In the genomic region with DNA sequence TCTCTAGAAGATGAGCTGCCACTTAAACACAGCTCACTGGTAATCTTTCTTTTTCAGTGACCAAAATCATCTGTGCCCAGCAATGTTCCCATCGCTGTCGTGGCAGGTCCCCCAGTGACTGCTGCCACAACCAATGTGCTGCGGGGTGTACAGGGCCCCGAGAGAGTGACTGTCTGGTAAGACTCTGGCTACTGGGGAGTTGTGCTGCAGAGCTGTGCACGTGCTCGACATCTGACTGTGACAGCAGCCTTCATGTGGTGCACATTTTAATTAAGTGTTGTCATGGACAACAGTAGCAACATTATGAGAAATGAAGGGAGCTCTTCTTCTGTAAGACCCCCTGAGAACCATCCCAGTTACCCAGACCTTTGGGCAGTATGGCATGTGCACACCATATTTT, we compare ENCODE assay signal across 29 mouse cellular contexts.
DNase-seq lines count a peak whose midpoint lies in the region; ATAC-seq lines count a peak whose summit lies in the region.
"Had no signal": no experiment of that assay in that cellular context is flagged by ENCODE, and none has a peak within 500 bp of the region (broad histone marks: within the 10 kb centered on the region; RNA-seq: fewer than 3 reads in every experiment).

No protein-coding gene starts in this region.

- H3K27ac ChIP-seq in embryonic facial prominence, embryonic 14.5 days (replicated peaks; ENCODE audit: low read depth, low read length) = no peak overlapping the region
- no peak overlapping the region for H3K27ac ChIP-seq in embryonic facial prominence, embryonic 10.5 days (replicated peaks)
- no peak overlapping the region for H3K27ac ChIP-seq in midbrain, embryonic 12.5 days (replicated peaks)
- no peak overlapping the region for H3K27ac ChIP-seq in midbrain, embryonic 10.5 days (replicated peaks)
- H3K27ac ChIP-seq in hindbrain, embryonic 14.5 days = no peak overlapping the region
- H3K27ac ChIP-seq in midbrain, embryonic 16.5 days (ENCODE audit: low read length) = no peak overlapping the region
- H3K27ac ChIP-seq: forebrain, embryonic 13.5 days; heart, adult 2 months; heart, embryonic 13.5 days; kidney, embryonic 15.5 days; layer of hippocampus, adult 2 months; liver, embryonic 14.5 days; macrophage; neural tube, embryonic 12.5 days had no signal

- DNase-seq in embryonic facial prominence, embryonic 14.5 days (ENCODE audit: low spot score) = no peak
- DNase-seq in embryonic facial prominence, embryonic 10.5 days (ENCODE audit: low spot score) = no peak
- no peak for DNase-seq in midbrain, embryonic 10.5 days (ENCODE audit: low spot score)
- no peak for DNase-seq in hindbrain, embryonic 14.5 days (ENCODE audit: low spot score)
- DNase-seq in adrenal gland, postnatal 4 days (ENCODE audit: low spot score in 2 of 2) = no peak
- no peak for DNase-seq in cerebellum, adult 11 months
- DNase-seq: adrenal gland, postnatal 10 days; cerebellum, adult 2 months; cerebellum, postnatal 14 days; heart, adult 2 months; heart, postnatal 10 days; kidney, adult 18-20 months; kidney, postnatal 25 days; left cerebral cortex, postnatal 4 days; lung, adult 2 months; lung, postnatal 10 days; right cerebral cortex, postnatal 14 days; thymus, postnatal 4 days had no signal

- 0 out of 2 replicates have a peak, but pooled peaks have one; percentile 48 for ATAC-seq in embryonic facial prominence, embryonic 14.5 days (ENCODE audit: low read depth)
- ATAC-seq in midbrain, embryonic 12.5 days (ENCODE audit: low FRiP score, low read depth) = peak; percentile 69
- ATAC-seq in hindbrain, embryonic 14.5 days (ENCODE audit: low FRiP score) = peak; percentile 73; the same call in 1 of the 2 replicates
- ATAC-seq in midbrain, embryonic 16.5 days = 0 out of 2 replicates have a peak, but pooled peaks have one; percentile 28
- ATAC-seq: forebrain, embryonic 13.5 days; Patski had no signal

- no peak overlapping the region for H3K4me3 ChIP-seq in embryonic facial prominence, embryonic 14.5 days (ENCODE audit: low read depth, low read length)
- H3K4me3 ChIP-seq in embryonic facial prominence, embryonic 10.5 days = no peak overlapping the region
- H3K4me3 ChIP-seq in midbrain, embryonic 12.5 days = no peak overlapping the region
- H3K4me3 ChIP-seq in midbrain, embryonic 10.5 days = no peak overlapping the region
- no peak overlapping the region for H3K4me3 ChIP-seq in hindbrain, embryonic 14.5 days (replicated peaks; ENCODE audit: low read length)
- no peak overlapping the region for H3K4me3 ChIP-seq in midbrain, embryonic 16.5 days (ENCODE audit: low read depth, low read length)
- H3K4me3 ChIP-seq: forebrain, embryonic 13.5 days; heart, adult 2 months; heart, embryonic 13.5 days; kidney, embryonic 15.5 days; layer of hippocampus, adult 2 months; myocyte; neural tube, embryonic 12.5 days had no signal

- WGBS in embryonic facial prominence, embryonic 14.5 days = 68% methylated on average over 6 of the region's 6 CpGs
- WGBS in embryonic facial prominence, embryonic 10.5 days = 80% methylated on average over 6 of the region's 6 CpGs
- WGBS in midbrain, embryonic 12.5 days = 63% methylated on average over 6 of the region's 6 CpGs
- 73% methylated on average over 6 of the region's 6 CpGs for WGBS in midbrain, embryonic 10.5 days
- WGBS in hindbrain, embryonic 14.5 days = 34% methylated on average over 6 of the region's 6 CpGs
- WGBS in midbrain, embryonic 16.5 days = 40% methylated on average over 6 of the region's 6 CpGs

- H3K9ac ChIP-seq in embryonic facial prominence, embryonic 14.5 days (ENCODE audit: low read depth, low read length) = no peak overlapping the region
- H3K9ac ChIP-seq in midbrain, embryonic 12.5 days (replicated peaks) = no peak overlapping the region
- no peak overlapping the region for H3K9ac ChIP-seq in hindbrain, embryonic 14.5 days
- no peak overlapping the region for H3K9ac ChIP-seq in midbrain, embryonic 16.5 days (ENCODE audit: low read depth, low read length)
- H3K9ac ChIP-seq: forebrain, embryonic 13.5 days; heart, embryonic 13.5 days; kidney, embryonic 15.5 days; liver, embryonic 14.5 days; neural tube, embryonic 12.5 days had no signal

- H3K36me3 ChIP-seq in embryonic facial prominence, embryonic 14.5 days (ENCODE audit: control insufficient read depth, insufficient read depth, low read length) = peaks cover 20% of the 10 kb centered on the region; the same call in 1 of the 2 replicates
- no peaks in the 10 kb centered on the region for H3K36me3 ChIP-seq in embryonic facial prominence, embryonic 10.5 days (replicated peaks)
- no peaks in the 10 kb centered on the region for H3K36me3 ChIP-seq in midbrain, embryonic 12.5 days
- no peaks in the 10 kb centered on the region for H3K36me3 ChIP-seq in midbrain, embryonic 10.5 days
- no peaks in the 10 kb centered on the region for H3K36me3 ChIP-seq in hindbrain, embryonic 14.5 days (replicated peaks; ENCODE audit: control insufficient read depth, insufficient read depth)
- H3K36me3 ChIP-seq in midbrain, embryonic 16.5 days (ENCODE audit: control insufficient read depth, insufficient read depth, low read length) = no peaks in the 10 kb centered on the region
- H3K36me3 ChIP-seq: heart, embryonic 13.5 days; kidney, embryonic 15.5 days; neural tube, embryonic 12.5 days had no signal

- no peak overlapping the region for H3K4me2 ChIP-seq in embryonic facial prominence, embryonic 14.5 days (ENCODE audit: low read depth, low read length)
- H3K4me2 ChIP-seq in midbrain, embryonic 12.5 days (replicated peaks) = no peak overlapping the region
- no peak overlapping the region for H3K4me2 ChIP-seq in hindbrain, embryonic 14.5 days (replicated peaks)
- no peak overlapping the region for H3K4me2 ChIP-seq in midbrain, embryonic 16.5 days (ENCODE audit: low read length)
- H3K4me2 ChIP-seq: forebrain, embryonic 13.5 days; heart, embryonic 13.5 days; kidney, embryonic 15.5 days; neural tube, embryonic 12.5 days had no signal

- no peaks in the 10 kb centered on the region for H3K9me3 ChIP-seq in embryonic facial prominence, embryonic 14.5 days (ENCODE audit: control insufficient read depth, low read length)
- no peaks in the 10 kb centered on the region for H3K9me3 ChIP-seq in embryonic facial prominence, embryonic 10.5 days
- H3K9me3 ChIP-seq in midbrain, embryonic 12.5 days = no peaks in the 10 kb centered on the region
- no peaks in the 10 kb centered on the region for H3K9me3 ChIP-seq in midbrain, embryonic 10.5 days (replicated peaks)
- no peaks in the 10 kb centered on the region for H3K9me3 ChIP-seq in hindbrain, embryonic 14.5 days (ENCODE audit: control insufficient read depth, low read length)
- no peaks in the 10 kb centered on the region for H3K9me3 ChIP-seq in midbrain, embryonic 16.5 days (replicated peaks; ENCODE audit: control insufficient read depth, low read length, poor library complexity, severe bottlenecking)
- H3K9me3 ChIP-seq: forebrain, embryonic 13.5 days; heart, embryonic 13.5 days; kidney, embryonic 15.5 days; neural tube, embryonic 12.5 days had no signal

- no peaks in the 10 kb centered on the region for H3K4me1 ChIP-seq in embryonic facial prominence, embryonic 14.5 days (ENCODE audit: control insufficient read depth, insufficient read depth, low read length)
- H3K4me1 ChIP-seq in embryonic facial prominence, embryonic 10.5 days = 0 out of 2 replicates have a peak, but pooled peaks cover 6% of the 10 kb centered on the region
- H3K4me1 ChIP-seq in midbrain, embryonic 12.5 days = no peaks in the 10 kb centered on the region
- peaks cover 4% of the 10 kb centered on the region; the same call in 1 of the 2 replicates for H3K4me1 ChIP-seq in midbrain, embryonic 10.5 days
- H3K4me1 ChIP-seq in hindbrain, embryonic 14.5 days (replicated peaks; ENCODE audit: control insufficient read depth, insufficient read depth, low read length) = no peaks in the 10 kb centered on the region; the same call in 1 of the 2 replicates
- no peaks in the 10 kb centered on the region for H3K4me1 ChIP-seq in midbrain, embryonic 16.5 days (ENCODE audit: control insufficient read depth, insufficient read depth, low read length)
- H3K4me1 ChIP-seq: forebrain, embryonic 13.5 days; kidney, embryonic 15.5 days; neural tube, embryonic 12.5 days had no signal

- no peaks in the 10 kb centered on the region for H3K27me3 ChIP-seq in embryonic facial prominence, embryonic 14.5 days (replicated peaks; ENCODE audit: control insufficient read depth, insufficient read depth, low read length)
- H3K27me3 ChIP-seq in embryonic facial prominence, embryonic 10.5 days (replicated peaks; ENCODE audit: low read depth, poor library complexity, severe bottlenecking) = no peaks in the 10 kb centered on the region
- H3K27me3 ChIP-seq in midbrain, embryonic 12.5 days = no peaks in the 10 kb centered on the region
- H3K27me3 ChIP-seq in midbrain, embryonic 10.5 days (ENCODE audit: low read depth, poor library complexity, severe bottlenecking) = no peaks in the 10 kb centered on the region
- no peaks in the 10 kb centered on the region for H3K27me3 ChIP-seq in hindbrain, embryonic 14.5 days (ENCODE audit: control insufficient read depth, insufficient read depth, low read length)
- no peaks in the 10 kb centered on the region for H3K27me3 ChIP-seq in midbrain, embryonic 16.5 days (ENCODE audit: control insufficient read depth, insufficient read depth, low read depth, low read length)
- H3K27me3 ChIP-seq: forebrain, embryonic 13.5 days; kidney, embryonic 15.5 days; neural tube, embryonic 12.5 days; Patski had no signal
